Mouse (Mus musculus): ENCODE data around the gene Ube3a. TPM values are rescaled to one million over a fixed set of nuclear protein-coding genes. Genes with fewer than 3 reads are reported as not detected.
A peak's percentile ranks its signal among the peaks of the same experiment; 100 is the strongest.

Gene Ube3a
- 118 and 123 TPM in 2 replicates for polyA plus RNA-seq (2014; fragmentation: Nextera tagmentation; extraction: Ambion mirVana)

DNA sequence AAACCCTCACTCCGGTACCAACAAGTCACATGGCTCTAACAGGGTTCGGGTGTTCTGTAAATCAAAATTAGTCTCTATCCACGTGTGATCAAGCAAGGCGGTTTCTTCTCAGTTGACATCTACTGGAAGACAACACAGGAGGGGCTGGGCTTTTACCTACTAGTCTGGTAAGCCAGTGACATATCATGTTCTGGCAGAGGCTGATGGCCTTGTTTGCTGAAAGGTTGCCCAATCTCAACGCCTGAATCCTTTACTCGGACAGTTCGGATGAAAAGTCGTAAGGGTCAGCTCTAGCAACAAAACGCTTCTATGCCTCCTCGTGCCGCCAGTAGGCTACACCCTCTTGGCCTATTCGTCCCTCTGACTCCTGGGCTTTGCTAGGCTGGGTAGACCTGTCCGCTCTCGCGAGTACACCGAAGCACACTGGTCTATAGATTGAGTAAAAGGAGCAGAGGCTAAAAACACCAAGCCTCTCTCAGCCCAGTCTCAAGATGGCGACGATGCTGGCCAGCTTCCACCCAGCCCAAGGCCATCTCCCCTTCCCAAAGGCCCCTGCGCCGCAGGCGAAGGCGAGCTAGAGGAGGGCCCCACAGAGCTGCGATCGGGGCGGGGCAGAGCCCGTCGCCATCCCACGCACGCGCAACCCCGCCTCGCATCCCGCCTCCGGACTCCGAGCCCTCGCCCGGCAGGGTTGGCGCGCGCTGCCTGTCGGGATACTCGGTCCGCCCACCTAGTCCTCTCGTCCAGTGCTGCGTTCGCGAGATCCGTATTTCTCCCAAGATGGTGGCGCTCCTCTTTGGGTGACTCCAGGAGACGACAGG, at the start of gene Ube3a:
Ube3a (plus strand) TSS at position 706 of the 821 bp plus-strand sequence.
- H3K9ac ChIP-seq, result peak within 1 kb of the TSS; percentile 97
- H3K4me1 ChIP-seq (ENCODE audit: insufficient read depth), result no peaks in the 10 kb centered on the region
- peak; percentile 32; the same call in 1 of the 2 replicates for TF ChIP-seq CTCF (IDR thresholded peaks at IDR 0.05; ENCODE audit: low read depth)
- H3K9me3 ChIP-seq (ENCODE audit: low read depth, low read length), result no peaks in the 10 kb centered on the region
- peak within 1 kb of the TSS; percentile 77 for H3K4me2 ChIP-seq
- H3K4me3 ChIP-seq (ENCODE audit: low read depth, low read length), result peak within 1 kb of the TSS; percentile 92
- H3K27ac ChIP-seq (ENCODE audit: low read depth), result peak within 1 kb of the TSS; percentile 98
- no peaks in the 10 kb centered on the region for H3K36me3 ChIP-seq (ENCODE audit: insufficient read depth)
- ATAC-seq (ENCODE audit: insufficient read depth) (peak; percentile 99), DNase-seq (peak; percentile 98)
- WGBS, result under 1% methylated on average over 50 of the region's 50 CpGs
- H3K27me3 ChIP-seq (ENCODE audit: insufficient read depth, low read length), result no peaks in the 10 kb centered on the region

DNA sequence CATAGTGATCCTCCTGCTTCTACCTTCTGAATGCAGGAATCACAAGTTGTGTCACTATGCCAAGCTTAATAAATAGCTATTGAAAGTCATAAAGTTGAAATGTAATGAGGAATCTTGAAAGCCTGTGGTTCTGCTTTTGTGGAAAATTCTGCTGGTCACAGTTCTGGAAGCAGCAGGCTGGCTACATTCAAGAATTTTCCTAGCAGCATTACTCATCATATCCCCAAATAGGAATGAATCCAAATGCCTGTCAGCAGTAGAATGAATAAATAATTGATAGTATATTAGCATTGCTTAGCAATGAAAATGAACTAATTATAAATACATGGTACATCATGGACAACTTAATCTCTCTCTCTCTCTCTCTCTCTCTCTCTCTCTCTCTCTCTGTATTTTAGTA, 35.7 kb upstream of the Ube3a start:
- Histone ChIP-seq H3K9me3 (ENCODE audit: low read depth, low read length) (no peaks in the 10 kb centered on the region), H3K4me3 (ENCODE audit: low read depth, low read length) (no peak overlapping the region), H3K4me1 (ENCODE audit: insufficient read depth) (no peaks in the 10 kb centered on the region), H3K4me2 (no peak overlapping the region), H3K9ac (no peak overlapping the region), H3K27me3 (ENCODE audit: insufficient read depth, low read length) (no peaks in the 10 kb centered on the region), H3K27ac (ENCODE audit: low read depth) (no peak overlapping the region), H3K36me3 (ENCODE audit: insufficient read depth) (no peaks in the 10 kb centered on the region)
- ATAC-seq (ENCODE audit: insufficient read depth) (no peak), DNase-seq (no peak)
- TF ChIP-seq CTCF (IDR thresholded peaks at IDR 0.05; ENCODE audit: low read depth), result no peak

- no peaks in the 10 kb centered on the region for H3K27me3 ChIP-seq (ENCODE audit: insufficient read depth, low read length)
- no peaks in the 10 kb centered on the region for H3K4me1 ChIP-seq (ENCODE audit: insufficient read depth)
- 78% methylated on average over 1 of the region's 1 CpGs for WGBS
- ATAC-seq (ENCODE audit: insufficient read depth) (no peak), DNase-seq (no peak)
- no peaks in the 10 kb centered on the region for H3K36me3 ChIP-seq (ENCODE audit: insufficient read depth)
- H3K4me3 ChIP-seq (ENCODE audit: low read depth, low read length), result no peak overlapping the region
- no peak for TF ChIP-seq CTCF (IDR thresholded peaks at IDR 0.05; ENCODE audit: low read depth)
- H3K27ac ChIP-seq (ENCODE audit: low read depth), result no peak overlapping the region
- H3K9ac ChIP-seq, result no peak overlapping the region
- no peak overlapping the region for H3K4me2 ChIP-seq
- H3K9me3 ChIP-seq (ENCODE audit: low read depth, low read length), result 0 out of 2 replicates have a peak, but pooled peaks cover 5% of the 10 kb centered on the region
Measured at GRCm38 (mm10) chr7:59214911-59215310, 13.6 kb upstream of the Ube3a start.

- DNase-seq (no peak), ATAC-seq (ENCODE audit: insufficient read depth) (no peak)
- Histone ChIP-seq H3K4me3 (ENCODE audit: low read depth, low read length) (no peak overlapping the region), H3K27ac (ENCODE audit: low read depth) (no peak overlapping the region), H3K27me3 (ENCODE audit: insufficient read depth, low read length) (no peaks in the 10 kb centered on the region), H3K9ac (no peak overlapping the region), H3K9me3 (ENCODE audit: low read depth, low read length) (no peaks in the 10 kb centered on the region), H3K36me3 (ENCODE audit: insufficient read depth) (no peaks in the 10 kb centered on the region), H3K4me1 (ENCODE audit: insufficient read depth) (no peaks in the 10 kb centered on the region), H3K4me2 (no peak overlapping the region)
- 70% methylated on average over 1 of the region's 1 CpGs for WGBS
- TF ChIP-seq CTCF (IDR thresholded peaks at IDR 0.05; ENCODE audit: low read depth), result no peak
Measured at GRCm38 (mm10) chr7:59221244-59221643, 7.3 kb upstream of the Ube3a start.

DNA sequence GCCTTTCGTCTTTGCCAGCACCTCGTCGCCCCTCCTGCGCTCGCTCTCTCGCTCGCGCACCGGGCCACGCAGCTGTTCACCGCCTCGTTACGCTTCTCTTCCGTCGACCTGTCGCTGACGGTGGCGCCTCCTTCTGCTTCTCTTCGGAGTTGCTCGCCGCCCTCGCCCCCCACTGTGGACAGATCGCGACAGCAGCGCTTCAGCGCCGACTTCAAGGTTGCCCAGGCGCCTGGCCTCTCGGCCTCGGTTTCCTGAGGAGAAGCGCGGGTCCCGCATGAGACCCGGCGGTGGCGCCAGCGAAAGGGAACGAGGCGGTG, 274 bp downstream of the Ube3a start:
- no peak for DNase-seq
- under 1% methylated on average over 39 of the region's 39 CpGs for WGBS

DNA sequence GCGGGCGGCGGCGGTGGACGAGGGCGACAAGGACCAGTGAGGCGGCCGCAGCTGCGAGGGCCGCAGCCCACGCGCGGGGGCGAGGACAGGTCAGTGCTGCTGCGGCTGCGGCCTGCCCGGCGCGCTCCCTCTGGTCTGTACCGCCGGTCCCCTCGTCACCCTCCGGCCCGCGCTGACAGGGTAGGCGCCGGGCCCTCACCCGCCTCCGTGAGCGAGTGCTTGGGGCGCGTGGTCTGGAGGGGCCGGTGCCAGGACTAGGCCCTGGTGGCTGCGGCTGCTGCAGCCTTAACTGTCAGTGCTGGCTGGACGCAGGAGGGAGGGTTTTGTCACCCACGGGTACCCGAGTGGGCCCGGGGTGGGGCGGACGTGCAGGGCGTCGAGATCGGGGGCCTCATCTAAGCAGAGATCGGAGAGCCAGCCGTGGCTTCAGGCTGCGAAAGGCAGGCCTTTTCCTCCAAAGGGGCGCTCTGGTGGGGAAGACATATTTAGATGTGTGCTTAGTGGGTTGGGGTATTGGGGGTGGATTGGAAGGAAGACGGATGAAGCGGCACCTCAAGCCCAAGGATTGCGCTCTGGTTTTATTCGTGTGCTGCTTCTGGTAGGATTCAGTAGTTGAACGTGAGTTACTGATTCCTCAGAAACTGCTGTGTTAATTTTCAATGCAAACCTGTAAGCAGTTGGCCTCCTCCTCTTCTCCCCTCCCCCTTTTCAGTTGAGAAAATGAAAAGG, 797 bp downstream of the Ube3a start:
- DNase-seq (peak; percentile 63), ATAC-seq (ENCODE audit: insufficient read depth) (peak; percentile 62)
- Histone ChIP-seq H3K9me3 (ENCODE audit: low read depth, low read length) (no peaks in the 10 kb centered on the region), H3K27ac (ENCODE audit: low read depth) (peak overlapping the region; percentile 98), H3K36me3 (ENCODE audit: insufficient read depth) (no peaks in the 10 kb centered on the region), H3K27me3 (ENCODE audit: insufficient read depth, low read length) (no peaks in the 10 kb centered on the region), H3K9ac (peak overlapping the region; percentile 97), H3K4me3 (ENCODE audit: low read depth, low read length) (peak overlapping the region; percentile 92), H3K4me1 (ENCODE audit: insufficient read depth) (no peaks in the 10 kb centered on the region), H3K4me2 (peak overlapping the region; percentile 77)
- no peak for TF ChIP-seq CTCF (IDR thresholded peaks at IDR 0.05; ENCODE audit: low read depth)
- WGBS, result under 1% methylated on average over 51 of the region's 52 CpGs

More for the DNA sequence above, 274 bp downstream of the Ube3a start:
- Histone ChIP-seq H3K27ac (ENCODE audit: low read depth) (peak overlapping the region; percentile 98), H3K36me3 (ENCODE audit: insufficient read depth) (no peaks in the 10 kb centered on the region), H3K4me2 (peak overlapping the region; percentile 77), H3K4me1 (ENCODE audit: insufficient read depth) (no peaks in the 10 kb centered on the region), H3K9ac (peak overlapping the region; percentile 97), H3K4me3 (ENCODE audit: low read depth, low read length) (peak overlapping the region; percentile 92), H3K27me3 (ENCODE audit: insufficient read depth, low read length) (no peaks in the 10 kb centered on the region), H3K9me3 (ENCODE audit: low read depth, low read length) (no peaks in the 10 kb centered on the region)
- peak; percentile 53 for TF ChIP-seq CTCF (IDR thresholded peaks at IDR 0.05; ENCODE audit: low read depth)
- peak; percentile 77 for ATAC-seq (ENCODE audit: insufficient read depth)

GRCm38 (mm10) chr7:59230304-59230703, 1.8 kb downstream of the Ube3a start:
- TF ChIP-seq CTCF (IDR thresholded peaks at IDR 0.05; ENCODE audit: low read depth), result no peak
- WGBS, result 28% methylated on average over 4 of the region's 4 CpGs
- peak overlapping the region; percentile 97 for H3K9ac ChIP-seq

More at GRCm38 (mm10) chr7:59230304-59230703, 1.8 kb downstream of the Ube3a start:
- no peak overlapping the region for H3K27ac ChIP-seq (ENCODE audit: low read depth)
- H3K4me3 ChIP-seq (ENCODE audit: low read depth, low read length), result peak overlapping the region; percentile 92
- no peaks in the 10 kb centered on the region for H3K9me3 ChIP-seq (ENCODE audit: low read depth, low read length)
- ATAC-seq (ENCODE audit: insufficient read depth) (no peak), DNase-seq (no peak)
- peak overlapping the region; percentile 77 for H3K4me2 ChIP-seq
- H3K36me3 ChIP-seq (ENCODE audit: insufficient read depth), result no peaks in the 10 kb centered on the region
- no peaks in the 10 kb centered on the region for H3K27me3 ChIP-seq (ENCODE audit: insufficient read depth, low read length)
- H3K4me1 ChIP-seq (ENCODE audit: insufficient read depth), result no peaks in the 10 kb centered on the region
